Mouse (Mus musculus) MEL (cell line): ENCODE data around the gene Ubtf. TPM values are rescaled to one million over a fixed set of nuclear protein-coding genes. Genes with fewer than 3 reads are reported as not detected.

Experiments
- DNase-seq: peaks from one replicate; pipeline ENCODE4 v3.0.0; 2011; ENCODE audit warnings: low read depth, low spot score
- H3K27ac ChIP-seq: 2 replicates; pipeline ENCODE4 v1.5.1; 2012; ENCODE audit warnings: low read depth, mild to moderate bottlenecking, control low read depth, low read length, moderate library complexity; ENCODE audit not compliant: control insufficient read depth
- H3K27me3 ChIP-seq, 2 experiments: fragments of 150-350 bp in 1 of 2; sonication (generic) in 1 of 2; 2 replicates each; pipeline ENCODE4 v1.6.1; 2012; ENCODE audit warnings: low read length in 2 of 2, mild to moderate bottlenecking in 2 of 2, improper control_type of control experiment in 1 of 2, moderate library complexity in 1 of 2; ENCODE audit not compliant: insufficient read depth in 2 of 2, control insufficient read depth in 1 of 2
- H3K36me3 ChIP-seq, 2 experiments: 2 replicates each; pipeline ENCODE4 v1.6.1; 2012 to 2014; ENCODE audit warnings: low read length in 2 of 2, improper control_type of control experiment in 1 of 2, inconsistent platforms in 1 of 2, mild to moderate bottlenecking in 1 of 2; ENCODE audit not compliant: insufficient read depth in 2 of 2, control insufficient read depth in 1 of 2
- H3K4me1 ChIP-seq, 2 experiments: fragments of 150-350 bp in 1 of 2; sonication (generic) in 1 of 2; 2 replicates each; pipeline ENCODE4 v1.6.1; 2012; ENCODE audit warnings: low read length in 2 of 2, improper control_type of control experiment in 1 of 2, mild to moderate bottlenecking in 1 of 2; ENCODE audit not compliant: insufficient read depth in 2 of 2, control insufficient read depth in 1 of 2
- H3K4me3 ChIP-seq, 2 experiments: fragments of 150-350 bp in 1 of 2; sonication (generic) in 1 of 2; 2 replicates each; pipeline ENCODE4 v1.5.1; 2012; ENCODE audit warnings: low read depth in 2 of 2, low read length in 2 of 2, mild to moderate bottlenecking in 2 of 2, moderate library complexity in 2 of 2, control low read depth in 1 of 2, improper control_type of control experiment in 1 of 2; ENCODE audit not compliant: control insufficient read depth in 1 of 2, insufficient read depth in 1 of 2
- H3K79me2 ChIP-seq: 2 replicates; pipeline ENCODE4 v1.6.1; 2012; ENCODE audit warnings: mild to moderate bottlenecking, low read length, moderate library complexity; ENCODE audit not compliant: control insufficient read depth, poor library complexity, insufficient read depth
- H3K9ac ChIP-seq: 2 replicates; pipeline ENCODE4 v1.6.1; 2012; ENCODE audit warnings: low read depth, mild to moderate bottlenecking, control low read depth, low read length, moderate library complexity; ENCODE audit not compliant: control insufficient read depth, poor library complexity, severe bottlenecking
- H3K9me3 ChIP-seq: fragments of 150-350 bp; sonication (generic); replicated peaks from 2 replicates; pipeline ENCODE4 v1.6.1; 2012; ENCODE audit warnings: mild to moderate bottlenecking, low read length, improper control_type of control experiment, moderate library complexity; ENCODE audit not compliant: insufficient read depth
- CTCF ChIP-seq, 3 experiments: IDR thresholded peaks in 2 of 3; conservative IDR thresholded peaks in 1 of 3; 2 replicates each; pipeline ENCODE4 v1.5.1; 2011 to 2012; ENCODE audit warnings: low read length in 3 of 3, low read depth in 2 of 3, mild to moderate bottlenecking in 2 of 3, improper control_type of control experiment in 1 of 3, inconsistent platforms in 1 of 3, mixed read lengths in 1 of 3, moderate library complexity in 1 of 3; ENCODE audit not compliant: control insufficient read depth in 1 of 3, insufficient read depth in 1 of 3, poor library complexity in 1 of 3, severe bottlenecking in 1 of 3
- E2F4 ChIP-seq: IDR thresholded peaks from 2 replicates; pipeline ENCODE4 v1.6.1; 2011; ENCODE audit warnings: low read depth, low read length, improper control_type of control experiment, borderline replicate concordance
- HCFC1 ChIP-seq: IDR thresholded peaks from 2 replicates; pipeline ENCODE4 v1.6.1; 2012; ENCODE audit warnings: low read depth, mild to moderate bottlenecking, inconsistent platforms, low read length, improper control_type of control experiment, moderate library complexity
- JUND ChIP-seq: IDR thresholded peaks from 2 replicates; pipeline ENCODE4 v1.6.1; 2011; ENCODE audit warnings: low read depth, mild to moderate bottlenecking, improper control_type of control experiment, low read length
- KAT2A ChIP-seq: conservative IDR thresholded peaks from 2 replicates; pipeline ENCODE4 v1.6.1; 2012; ENCODE audit warnings: low read depth, low read length, improper control_type of control experiment, inconsistent platforms
- MAFK ChIP-seq: IDR thresholded peaks from 2 replicates; pipeline ENCODE4 v1.6.1; 2011; ENCODE audit warnings: low read depth, mild to moderate bottlenecking, low read length, improper control_type of control experiment, borderline replicate concordance
- MAZ ChIP-seq: IDR thresholded peaks from 2 replicates; pipeline ENCODE4 v1.6.1; 2012; ENCODE audit warnings: low read depth, mild to moderate bottlenecking, inconsistent platforms, low read length, improper control_type of control experiment
- MEF2A ChIP-seq: IDR thresholded peaks from 2 replicates; pipeline ENCODE4 v1.6.1; 2014; ENCODE audit warnings: low read depth, mild to moderate bottlenecking, inconsistent platforms, low read length, improper control_type of control experiment; ENCODE audit not compliant: poor library complexity, insufficient replicate concordance, severe bottlenecking; ENCODE audit errors: extremely low read depth
- MXI1 ChIP-seq: IDR thresholded peaks from 2 replicates; pipeline ENCODE4 v1.6.1; 2011; ENCODE audit warnings: mild to moderate bottlenecking, low read depth, low read length, improper control_type of control experiment
- NELFE ChIP-seq: IDR thresholded peaks from 2 replicates; pipeline ENCODE4 v1.6.1; 2011; ENCODE audit warnings: low read depth, low read length, improper control_type of control experiment
- POLR2A ChIP-seq, 2 experiments: IDR thresholded peaks; 2 replicates each; pipeline ENCODE4 v1.6.1; 2011 to 2012; ENCODE audit warnings: low read length in 2 of 2, mild to moderate bottlenecking in 2 of 2, control low read depth in 1 of 2, improper control_type of control experiment in 1 of 2, low read depth in 1 of 2, moderate library complexity in 1 of 2; ENCODE audit not compliant: control insufficient read depth in 1 of 2, insufficient read depth in 1 of 2, poor library complexity in 1 of 2
- POLR2AphosphoS2 ChIP-seq: IDR thresholded peaks from 2 replicates; pipeline ENCODE4 v1.6.1; 2011; ENCODE audit warnings: low read length, improper control_type of control experiment
- RAD21 ChIP-seq: IDR thresholded peaks from 2 replicates; pipeline ENCODE4 v1.6.1; 2011; ENCODE audit warnings: mild to moderate bottlenecking, low read depth, low read length, improper control_type of control experiment
- RCOR1 ChIP-seq: IDR thresholded peaks from 2 replicates; pipeline ENCODE4 v1.6.1; 2012; ENCODE audit warnings: low read depth, mild to moderate bottlenecking, inconsistent platforms, low read length, improper control_type of control experiment
- SMC3 ChIP-seq: IDR thresholded peaks from 2 replicates; pipeline ENCODE4 v1.6.1; 2011; ENCODE audit warnings: low read depth, low read length, improper control_type of control experiment
- TAL1 ChIP-seq: IDR thresholded peaks from 2 replicates; pipeline ENCODE4 v1.6.1; 2012; ENCODE audit warnings: mild to moderate bottlenecking, inconsistent platforms, low read length, moderate library complexity, mixed read lengths
- TBP ChIP-seq: IDR thresholded peaks from 2 replicates; pipeline ENCODE4 v1.8.0; 2011; ENCODE audit warnings: low read depth, low read length, improper control_type of control experiment
- TCF12 ChIP-seq: IDR thresholded peaks from 2 replicates; pipeline ENCODE4 v1.6.1; 2014; ENCODE audit warnings: low read depth, mild to moderate bottlenecking, inconsistent platforms, low read length, improper control_type of control experiment, moderate library complexity
- UBTF ChIP-seq: IDR thresholded peaks from 2 replicates; pipeline ENCODE4 v1.6.1; 2012; ENCODE audit warnings: low read depth, mild to moderate bottlenecking, inconsistent platforms, low read length, improper control_type of control experiment, moderate library complexity, borderline replicate concordance; ENCODE audit not compliant: insufficient read depth
- ZKSCAN1 ChIP-seq: IDR thresholded peaks from 2 replicates; pipeline ENCODE4 v1.6.1; 2012; ENCODE audit warnings: low read depth, mild to moderate bottlenecking, inconsistent platforms, low read length, improper control_type of control experiment, moderate library complexity
- ZMIZ1 ChIP-seq: IDR thresholded peaks from 2 replicates; pipeline ENCODE4 v1.6.1; 2012; ENCODE audit warnings: low read depth, mild to moderate bottlenecking, inconsistent platforms, low read length, improper control_type of control experiment, moderate library complexity
- ZNF384 ChIP-seq: IDR thresholded peaks from 2 replicates; pipeline ENCODE4 v1.6.1; 2012; ENCODE audit warnings: low read depth, mild to moderate bottlenecking, inconsistent platforms, low read length, improper control_type of control experiment
- polyA plus RNA-seq, 2 experiments: library from polyadenylated mRNA; stranded (reverse) in 1 of 2; unstranded in 1 of 2; fragments of >175 nt in 1 of 2; fragments of >200 nt in 1 of 2; gene quantifications; 2 replicates each; pipeline versions ENCODE4 v1.2.1 to v1.2.4; 2012; ENCODE audit warnings: low replicate concordance in 2 of 2, low read depth in 1 of 2; ENCODE audit not compliant: insufficient read length in 2 of 2, insufficient read depth in 1 of 2, missing spikeins in 1 of 2
- total RNA-seq: library from RNA; depleted of rRNA; stranded (reverse); fragments of 300-350 nt; gene quantifications from 2 replicates; pipeline ENCODE4 v1.2.3, GENCODE M21; 2012

Ubtf gene
- total and polyA plus RNA-seq, 3 experiments = 76.5 to 189 (median 145) TPM

- TF ChIP-seq TBP (no peak), RCOR1 (no peak), MEF2A (no peak), JUND (no peak), E2F4 (no peak), MXI1 (no peak), HCFC1 (no peak), TAL1 (no peak), POLR2AphosphoS2 (no peak), TCF12 (no peak)
- Histone ChIP-seq H3K9me3 (no peaks in the 10 kb centered on the region), H3K79me2 (no peaks in the 10 kb centered on the region), H3K4me1 (peaks cover 0 to 5% of the 10 kb centered on the region in 2 experiments; a peak in 2 of 4 replicates), H3K9ac (no peak overlapping the region), H3K27ac (no peak overlapping the region), H3K36me3 (no peaks in the 10 kb centered on the region), H3K27me3 (peaks cover 3 to 4% of the 10 kb centered on the region in 2 experiments), H3K4me3 (no peak overlapping the region)
- DNase-seq = no peak
These were observed 21.6 kb upstream of the Ubtf start for GRCm38 (mm10) chr11:102341101-102341500.

GRCm38 (mm10) chr11:102339624-102340023, 20.1 kb upstream of the Ubtf start:
- Histone ChIP-seq H3K36me3 (no peaks in the 10 kb centered on the region), H3K4me1 (peaks cover 0 to 5% of the 10 kb centered on the region in 2 experiments; a peak in 2 of 4 replicates), H3K9me3 (no peaks in the 10 kb centered on the region), H3K9ac (no peak overlapping the region), H3K4me3 (no peak overlapping the region), H3K27ac (no peak overlapping the region), H3K27me3 (peaks cover 10 to 13% of the 10 kb centered on the region in 2 experiments), H3K79me2 (no peaks in the 10 kb centered on the region)
- DNase-seq = peak; percentile 51
- no peak for TF ChIP-seq POLR2A (IDR thresholded peaks at IDR 0.05; ENCODE audit: control insufficient read depth in 1 of 2, insufficient read depth in 1 of 2, low read depth in 1 of 2, low read length in 2 of 2, poor library complexity in 1 of 2)
- TF ChIP-seq CTCF (IDR thresholded peaks at IDR 0.05 in 2 of 3, conservative IDR thresholded peaks at IDR 0.05 in 1 of 3; ENCODE audit: control insufficient read depth in 1 of 3, insufficient read depth in 1 of 3, low read depth in 2 of 3, low read length in 3 of 3, poor library complexity in 1 of 3, severe bottlenecking in 1 of 3) = peak; percentile 50 to 59 (median 57)
- TF ChIP-seq MAFK = no peak
- TF ChIP-seq TCF12 = no peak
- peak; percentile 39 for TF ChIP-seq RAD21
- 0 out of 2 replicates have a peak, but pooled peaks have one; percentile 10 for TF ChIP-seq ZNF384
- TF ChIP-seq POLR2AphosphoS2 = no peak
- no peak for TF ChIP-seq UBTF
- TF ChIP-seq SMC3 = peak; percentile 49
- no peak for TF ChIP-seq ZKSCAN1
- no peak for TF ChIP-seq KAT2A
- TF ChIP-seq MAZ = no peak
- TF ChIP-seq NELFE = no peak
- no peak for TF ChIP-seq ZMIZ1
- no peak for TF ChIP-seq E2F4
